Mouse (Mus musculus): ENCODE results near the gene Trpc4ap.

DNA sequence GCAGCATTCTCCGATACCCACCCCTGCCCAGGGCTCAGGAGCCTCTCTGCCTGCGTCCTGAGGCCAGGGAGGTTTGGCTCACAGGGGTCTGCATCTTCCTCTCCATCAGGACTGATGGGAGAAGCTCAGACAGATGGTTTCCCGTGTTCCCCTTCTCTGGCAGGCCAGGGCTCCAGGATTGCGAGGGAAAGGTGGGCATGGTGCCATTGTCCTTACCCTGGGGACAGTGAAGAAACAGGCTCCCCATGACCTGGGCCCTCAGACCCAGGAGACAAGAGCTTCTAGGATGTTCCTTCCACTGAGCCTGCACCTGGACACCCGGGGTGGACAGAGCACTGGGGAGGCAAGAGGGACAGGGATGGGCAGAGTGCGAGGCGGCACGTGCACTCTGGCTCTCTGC, 57.6 kb downstream of the Trpc4ap start:
- TF ChIP-seq ZC3H11A (IDR thresholded peaks at IDR 0.05; ENCODE audit: borderline replicate concordance, low read depth, low read length) (no peak), CHD2 (IDR thresholded peaks at IDR 0.05; ENCODE audit: low read depth, low read length) (no peak), HCFC1 (IDR thresholded peaks at IDR 0.05; ENCODE audit: borderline replicate concordance, insufficient read depth, low read length) (no peak), MAFK (IDR thresholded peaks at IDR 0.05; ENCODE audit: insufficient read depth, low read depth, low read length) (no peak)
